Mouse (Mus musculus) forebrain, embryonic 11.5 days (tissue): ENCODE data around the gene Hist1h2be. TPM values are rescaled to one million over a fixed set of nuclear protein-coding genes. Genes with fewer than 3 reads are reported as not detected.
"Not testable (repeated sequence)": the region's sequence is repeated elsewhere in the genome, so short reads cannot be mapped to it uniquely, and the experiment has no call there.

Experiments
- ATAC-seq: fragments of 200-750 bp; cut with Nextera tagmentation; replicated peaks from 2 replicates; pipeline ENCODE4 v1.8.0; 2017; ENCODE audit warnings: moderate TSS enrichment; ENCODE audit not compliant: low FRiP score
- DNase-seq: peaks from one replicate; pipeline ENCODE4 v3.0.0-alpha.2; 2017; ENCODE audit warnings: low spot score
- H3K27ac ChIP-seq: fragments of 300-500 bp; sonication (generic); 2 replicates; pipeline ENCODE4 v1.5.1; 2014; ENCODE audit warnings: low read depth, low read length
- H3K27me3 ChIP-seq: fragments of 300-500 bp; sonication (generic); 2 replicates; pipeline ENCODE4 v1.6.1; 2014; ENCODE audit warnings: mild to moderate bottlenecking, low read length, mixed read lengths; ENCODE audit not compliant: control insufficient read depth, insufficient read depth
- H3K36me3 ChIP-seq: fragments of 300-500 bp; sonication (generic); 2 replicates; pipeline ENCODE4 v1.6.1; 2014; ENCODE audit warnings: mild to moderate bottlenecking, low read length, moderate library complexity, mixed read lengths; ENCODE audit not compliant: control insufficient read depth, insufficient read depth
- H3K4me1 ChIP-seq: fragments of 300-500 bp; sonication (generic); replicated peaks from 2 replicates; pipeline ENCODE4 v1.6.1; 2014; ENCODE audit warnings: low read length, mixed read lengths; ENCODE audit not compliant: control insufficient read depth, insufficient read depth
- H3K4me2 ChIP-seq: fragments of 300-500 bp; sonication (generic); 2 replicates; pipeline ENCODE4 v1.6.1; 2014; ENCODE audit warnings: low read depth, mild to moderate bottlenecking, low read length, moderate library complexity, mixed read lengths; ENCODE audit not compliant: severe bottlenecking
- H3K4me3 ChIP-seq: fragments of 300-500 bp; sonication (generic); 2 replicates; pipeline ENCODE4 v1.5.1; 2014; ENCODE audit warnings: low read depth, low read length
- H3K9ac ChIP-seq: fragments of 300-500 bp; sonication (generic); 2 replicates; pipeline ENCODE4 v1.6.1; 2014; ENCODE audit warnings: low read length
- H3K9me3 ChIP-seq: fragments of 300-500 bp; sonication (generic); 2 replicates; pipeline ENCODE4 v1.6.1; 2016; ENCODE audit warnings: low read length, mixed read lengths; ENCODE audit not compliant: control insufficient read depth
- WGBS: fragments of 180-500 bp; shearing (Covaris S2); extraction: QIAGEN DNeasy Blood & Tissue Kit; methylation state at CpG from one replicate; pipeline ENCODE4 v1.1.7; 2014; 5-methylcytosine and 5-hydroxymethylcytosine counted together
- polyA plus RNA-seq: library from polyadenylated mRNA; unstranded; fragments of >200 nt; fragmentation: Nextera tagmentation; extraction: Ambion mirVana; gene quantifications from 2 replicates; pipeline ENCODE4 v1.2.1, GENCODE M21; 2014

The Hist1h2be gene
- polyA plus RNA-seq, 1 experiment from 2014 or later = 4.0 TPM

- not testable (repeated sequence) for DNase-seq, H3K4me1 ChIP-seq, H3K27me3 ChIP-seq, H3K9me3 ChIP-seq, ATAC-seq, H3K36me3 ChIP-seq
- 0% methylated on average over 2 of the region's 5 CpGs for WGBS
- Histone ChIP-seq H3K4me2 (peak overlapping the region; percentile 36), H3K27ac (peak overlapping the region; percentile 96), H3K9ac (peak overlapping the region; percentile 43; the same call in 1 of the 2 replicates), H3K4me3 (peak overlapping the region; percentile 19)
These were observed 59.4 kb downstream of the Hist1h2be start for GRCm38 (mm10) chr13:23561531-23561882.

GRCm38 (mm10) chr13:23560699-23561098, 60.2 kb downstream of the Hist1h2be start:
- peak overlapping the region; percentile 27; the same call in 1 of the 2 replicates for H3K4me2 ChIP-seq
- H3K27me3 ChIP-seq, H3K4me3 ChIP-seq, ATAC-seq, H3K4me1 ChIP-seq, H3K9me3 ChIP-seq, H3K36me3 ChIP-seq: not testable (repeated sequence)
- peak; percentile 57 for DNase-seq
- peak overlapping the region; percentile 41 for H3K27ac ChIP-seq
- H3K9ac ChIP-seq = 0 out of 2 replicates have a peak overlapping the region, but pooled peaks have one; percentile 12
- 29% methylated on average over 2 of the region's 2 CpGs for WGBS

- no peak for DNase-seq
- no peak for ATAC-seq
- Histone ChIP-seq H3K36me3 (no peaks in the 10 kb centered on the region), H3K4me1 (peaks cover 2% of the 10 kb centered on the region; the same call in 1 of the 2 replicates), H3K9me3 (no peaks in the 10 kb centered on the region), H3K4me2 (no peak overlapping the region), H3K9ac (peak overlapping the region; percentile 29; the same call in 1 of the 2 replicates), H3K27me3 (no peaks in the 10 kb centered on the region), H3K4me3 (no peak overlapping the region), H3K27ac (peak overlapping the region; percentile 33)
- 69% methylated on average over 3 of the region's 3 CpGs for WGBS
These were observed 64.0 kb downstream of the Hist1h2be start for GRCm38 (mm10) chr13:23556906-23557305.

- H3K27me3 ChIP-seq = no peaks in the 10 kb centered on the region
- under 1% methylated on average over 18 of the region's 18 CpGs for WGBS
These were observed 65.0 kb downstream of the Hist1h2be start for GRCm38 (mm10) chr13:23555839-23556416.

GRCm38 (mm10) chr13:23554925-23555838, 65.7 kb downstream of the Hist1h2be start:
- Histone ChIP-seq H3K27me3 (no peaks in the 10 kb centered on the region), H3K36me3 (no peaks in the 10 kb centered on the region), H3K4me3 (peak overlapping the region; percentile 59), H3K4me1 (peaks cover 2% of the 10 kb centered on the region; the same call in 1 of the 2 replicates), H3K9me3 (no peaks in the 10 kb centered on the region), H3K9ac (peak overlapping the region; percentile 94), H3K27ac (peak overlapping the region; percentile 100), H3K4me2 (peak overlapping the region; percentile 90)
- ATAC-seq (peak; percentile 89), DNase-seq (peak; percentile 93)
- WGBS = under 1% methylated on average over 49 of the region's 54 CpGs

More at GRCm38 (mm10) chr13:23555839-23556416, 65.0 kb downstream of the Hist1h2be start:
- peak overlapping the region; percentile 100 for H3K27ac ChIP-seq
- DNase-seq (peak; percentile 82), ATAC-seq (peak; percentile 68)
- peak overlapping the region; percentile 94 for H3K9ac ChIP-seq
- H3K4me3 ChIP-seq = peak overlapping the region; percentile 59
- H3K36me3 ChIP-seq = no peaks in the 10 kb centered on the region
- H3K4me2 ChIP-seq = peak overlapping the region; percentile 90
- peaks cover 2% of the 10 kb centered on the region; the same call in 1 of the 2 replicates for H3K4me1 ChIP-seq
- no peaks in the 10 kb centered on the region for H3K9me3 ChIP-seq

GRCm38 (mm10) chr13:23554393-23554792, 66.5 kb downstream of the Hist1h2be start:
- ATAC-seq = no peak
- H3K4me2 ChIP-seq = peak overlapping the region; percentile 90; the same call in 1 of the 2 replicates
- WGBS = 27% methylated on average over 9 of the region's 9 CpGs
- no peaks in the 10 kb centered on the region for H3K36me3 ChIP-seq
- H3K27me3 ChIP-seq = no peaks in the 10 kb centered on the region
- H3K9ac ChIP-seq = peak overlapping the region; percentile 94
- DNase-seq = no peak
- peak overlapping the region; percentile 100 for H3K27ac ChIP-seq
- H3K9me3 ChIP-seq = no peaks in the 10 kb centered on the region
- peaks cover 2% of the 10 kb centered on the region; the same call in 1 of the 2 replicates for H3K4me1 ChIP-seq
- peak overlapping the region; percentile 59 for H3K4me3 ChIP-seq

- DNase-seq (no peak), ATAC-seq (no peak)
- Histone ChIP-seq H3K36me3 (no peaks in the 10 kb centered on the region), H3K4me1 (peaks cover 2% of the 10 kb centered on the region; the same call in 1 of the 2 replicates), H3K9me3 (no peaks in the 10 kb centered on the region), H3K4me2 (no peak within 1 kb of the TSS; the same call in 1 of the 2 replicates), H3K27me3 (no peaks in the 10 kb centered on the region), H3K4me3 (no peak within 1 kb of the TSS), H3K27ac (peak within 1 kb of the TSS; percentile 100), H3K9ac (no peak within 1 kb of the TSS; the same call in 1 of the 2 replicates)
These were observed 68.0 kb downstream of the Hist1h2be start, which contains the start of gene Hist1h1d for GRCm38 (mm10) chr13:23552962-23553361. TSS of gene Hist1h1d (plus strand) at chr13:23553262.
